Mouse (Mus musculus) kidney, postnatal 4 days (tissue): ENCODE results near the gene Epb41l4b.

ENCODE experiments used
- DNase-seq, 2 experiments: peaks; one replicate each; pipeline ENCODE4 v3.0.0; 2021; ENCODE audit warnings: mixed read lengths in 2 of 2

Epb41l4b gene

DNA sequence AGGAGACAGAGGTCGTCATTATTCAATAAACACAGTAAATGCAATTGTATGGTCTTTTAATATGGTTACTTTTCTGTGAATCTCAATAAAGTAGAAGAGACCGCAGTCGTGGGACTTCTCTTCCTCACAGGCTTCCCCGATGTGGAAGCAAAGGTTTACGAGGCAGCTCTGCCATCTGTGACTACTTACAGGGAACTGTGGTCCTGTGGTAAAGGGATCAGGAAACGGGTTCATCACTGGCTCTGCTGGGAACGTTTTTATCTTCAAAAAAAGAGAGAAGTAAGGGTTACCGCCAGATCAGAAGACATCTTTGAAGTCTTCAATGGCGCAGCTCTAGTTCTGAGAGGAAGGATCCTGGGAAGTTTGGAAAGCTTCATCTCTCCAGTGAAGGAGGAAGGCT is 135.5 kb downstream of the Epb41l4b start:
- no peak for DNase-seq

GRCm38 (mm10) chr4:57005011-57005410 is 138.2 kb downstream of the Epb41l4b start:
- no peak for DNase-seq

- DNase-seq = no peak
These were observed 139.4 kb downstream of the Epb41l4b start for GRCm38 (mm10) chr4:57003886-57004285.

GRCm38 (mm10) chr4:57002751-57003150 is 140.5 kb downstream of the Epb41l4b start:
- DNase-seq = no peak

- no peak for DNase-seq
These were observed 141.8 kb downstream of the Epb41l4b start for GRCm38 (mm10) chr4:57001437-57001836.

- no peak for DNase-seq
These were observed 149.9 kb downstream of the Epb41l4b start for GRCm38 (mm10) chr4:56993331-56993730.

DNA sequence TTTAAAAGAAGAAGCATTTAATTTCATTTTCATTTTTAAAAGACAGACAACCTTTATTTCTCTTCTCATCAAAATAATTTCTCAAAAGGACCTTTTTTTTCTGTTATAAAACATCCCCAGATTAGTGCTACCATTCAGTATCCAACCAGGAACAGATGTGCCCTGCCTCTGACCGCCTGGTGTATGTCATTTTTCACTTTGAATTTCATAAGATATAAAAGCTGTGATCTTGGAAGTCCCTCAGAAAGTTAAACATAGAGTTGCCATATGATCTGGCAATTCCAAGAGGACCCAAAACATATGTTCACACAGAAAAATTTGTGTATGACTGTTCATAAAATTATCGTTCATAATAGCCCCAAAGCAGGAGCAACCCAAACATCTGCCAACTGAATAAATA is 151.3 kb downstream of the Epb41l4b start:
- DNase-seq = no peak

- DNase-seq = peak; percentile 21 to 25
These were observed 153.0 kb downstream of the Epb41l4b start, which contains the start of gene Frrs1l for GRCm38 (mm10) chr4:56990215-56990584. TSS of gene Frrs1l (minus strand) at chr4:56990391.

DNA sequence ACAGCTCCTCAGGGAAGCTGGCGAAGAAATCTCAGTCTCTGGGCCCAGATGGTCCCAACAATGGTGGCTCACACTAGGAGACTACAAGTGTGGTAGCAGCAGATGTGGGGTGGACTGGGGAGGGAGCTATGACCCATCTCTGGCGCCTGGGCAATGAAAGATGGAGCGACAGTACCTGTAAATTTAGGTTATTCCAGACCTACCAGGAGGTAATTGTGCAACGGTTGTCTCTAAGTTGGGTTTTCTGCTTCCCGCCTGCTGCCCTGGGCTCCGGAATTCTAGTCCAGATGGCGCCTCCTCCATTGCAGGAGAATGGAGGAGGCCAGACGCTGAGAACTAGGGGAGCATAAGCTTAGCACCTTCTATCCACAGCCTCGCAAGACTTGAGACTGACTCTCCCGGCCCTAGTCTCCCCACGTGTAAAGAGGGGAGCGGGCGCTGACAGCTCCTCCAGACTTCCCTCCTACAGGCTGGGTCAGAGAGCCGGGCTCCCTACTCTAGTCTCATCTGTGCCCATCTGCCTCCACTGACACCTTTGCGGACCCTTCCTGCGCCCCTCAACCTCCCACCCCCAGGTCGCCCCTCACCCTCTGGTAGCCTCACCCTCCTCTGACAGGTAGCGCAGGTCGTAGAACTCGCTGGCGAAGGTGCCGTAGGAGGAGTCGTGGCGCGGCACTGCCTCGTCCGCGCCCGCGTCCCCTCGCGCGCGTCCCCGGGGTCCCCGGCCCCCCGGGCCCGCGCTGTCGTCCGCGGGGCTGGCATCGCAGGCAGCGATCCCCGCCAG is 153.6 kb downstream of the Epb41l4b start:
- DNase-seq = no peak

DNA sequence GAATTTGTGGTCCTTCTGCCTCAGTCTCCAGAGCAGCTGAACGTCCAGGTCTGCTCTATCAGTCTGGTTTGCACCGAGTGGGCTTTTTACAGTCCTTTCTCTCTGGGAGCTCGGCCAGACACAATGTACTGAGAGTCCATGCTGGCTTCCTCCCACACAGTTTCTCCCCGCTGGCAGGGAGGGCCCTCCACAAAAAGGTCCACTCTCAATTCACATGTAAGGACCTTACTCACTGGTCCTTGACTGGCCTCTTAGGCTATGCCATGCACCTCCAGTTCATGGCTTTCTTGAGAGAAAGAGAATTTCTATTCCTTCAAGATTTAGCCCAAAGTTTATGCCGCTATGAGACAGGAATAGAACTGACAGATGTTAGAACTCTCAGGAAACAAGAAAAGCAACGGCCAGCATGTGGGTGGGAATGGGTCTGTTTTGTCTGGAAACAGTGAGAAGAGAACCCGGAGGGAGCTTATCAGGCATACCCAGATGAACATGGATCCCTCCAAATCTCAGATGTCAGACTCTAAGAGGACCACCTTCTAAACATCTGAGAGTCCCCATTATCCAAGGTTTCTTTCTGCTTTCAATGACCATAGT is 177.6 kb downstream of the Epb41l4b start:
- no peak for DNase-seq

GRCm38 (mm10) chr4:56963687-56964086 is 179.6 kb downstream of the Epb41l4b start:
- no peak for DNase-seq

DNA sequence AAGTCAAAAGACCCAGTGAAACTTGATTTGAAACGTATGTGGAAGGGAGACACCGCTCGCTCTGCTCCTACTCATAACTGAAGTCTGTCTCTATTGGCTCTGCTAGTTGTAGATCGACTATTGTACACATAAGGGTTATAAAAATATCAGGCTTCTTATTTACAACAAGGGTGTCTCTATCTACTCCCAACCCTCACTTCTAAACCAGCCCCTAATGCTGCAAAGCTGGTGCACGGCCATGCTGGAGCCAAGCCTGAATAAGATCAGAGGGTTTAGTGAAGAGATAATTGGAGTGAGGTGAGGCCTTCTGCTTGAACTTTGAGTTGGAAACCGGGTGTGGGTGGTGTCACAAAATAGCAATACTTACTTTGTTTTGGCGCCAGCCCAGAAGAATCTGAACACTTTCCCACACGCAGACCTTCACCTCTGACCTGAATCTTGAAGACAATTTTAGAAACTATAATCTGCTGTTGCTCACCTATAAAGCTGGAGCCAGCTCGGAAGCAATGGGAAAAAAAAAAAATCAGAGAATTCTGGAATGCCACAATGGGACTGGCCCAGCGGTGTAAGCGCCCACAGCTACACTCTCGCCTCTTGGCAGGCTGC is 181.8 kb downstream of the Epb41l4b start:
- no peak for DNase-seq

- no peak for DNase-seq
These were observed 185.7 kb downstream of the Epb41l4b start for GRCm38 (mm10) chr4:56957518-56957917.

GRCm38 (mm10) chr4:56953235-56953634 is 190.0 kb downstream of the Epb41l4b start:
- no peak for DNase-seq

- no peak for DNase-seq
These were observed 191.5 kb downstream of the Epb41l4b start for GRCm38 (mm10) chr4:56951701-56952100.

DNA sequence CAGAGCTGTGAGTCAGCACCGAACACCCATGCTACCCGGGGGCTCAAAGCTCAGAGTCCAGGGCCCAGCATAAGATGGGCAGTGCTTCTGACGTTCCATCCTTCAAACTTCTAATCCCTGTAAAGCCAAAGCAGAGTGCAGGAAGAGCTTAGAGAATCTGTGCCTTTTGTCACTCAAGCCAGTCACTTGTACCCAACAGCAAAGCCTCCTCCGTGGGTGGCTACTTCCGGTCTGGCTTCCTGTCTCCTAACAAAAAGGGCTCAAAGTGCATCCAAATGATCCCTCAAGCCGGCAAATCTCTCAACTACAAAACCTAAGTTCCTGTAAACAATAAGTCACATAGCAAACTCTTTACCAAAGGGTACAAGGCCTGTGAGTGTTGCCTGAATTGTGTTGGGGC is 193.7 kb downstream of the Epb41l4b start:
- DNase-seq = no peak

DNA sequence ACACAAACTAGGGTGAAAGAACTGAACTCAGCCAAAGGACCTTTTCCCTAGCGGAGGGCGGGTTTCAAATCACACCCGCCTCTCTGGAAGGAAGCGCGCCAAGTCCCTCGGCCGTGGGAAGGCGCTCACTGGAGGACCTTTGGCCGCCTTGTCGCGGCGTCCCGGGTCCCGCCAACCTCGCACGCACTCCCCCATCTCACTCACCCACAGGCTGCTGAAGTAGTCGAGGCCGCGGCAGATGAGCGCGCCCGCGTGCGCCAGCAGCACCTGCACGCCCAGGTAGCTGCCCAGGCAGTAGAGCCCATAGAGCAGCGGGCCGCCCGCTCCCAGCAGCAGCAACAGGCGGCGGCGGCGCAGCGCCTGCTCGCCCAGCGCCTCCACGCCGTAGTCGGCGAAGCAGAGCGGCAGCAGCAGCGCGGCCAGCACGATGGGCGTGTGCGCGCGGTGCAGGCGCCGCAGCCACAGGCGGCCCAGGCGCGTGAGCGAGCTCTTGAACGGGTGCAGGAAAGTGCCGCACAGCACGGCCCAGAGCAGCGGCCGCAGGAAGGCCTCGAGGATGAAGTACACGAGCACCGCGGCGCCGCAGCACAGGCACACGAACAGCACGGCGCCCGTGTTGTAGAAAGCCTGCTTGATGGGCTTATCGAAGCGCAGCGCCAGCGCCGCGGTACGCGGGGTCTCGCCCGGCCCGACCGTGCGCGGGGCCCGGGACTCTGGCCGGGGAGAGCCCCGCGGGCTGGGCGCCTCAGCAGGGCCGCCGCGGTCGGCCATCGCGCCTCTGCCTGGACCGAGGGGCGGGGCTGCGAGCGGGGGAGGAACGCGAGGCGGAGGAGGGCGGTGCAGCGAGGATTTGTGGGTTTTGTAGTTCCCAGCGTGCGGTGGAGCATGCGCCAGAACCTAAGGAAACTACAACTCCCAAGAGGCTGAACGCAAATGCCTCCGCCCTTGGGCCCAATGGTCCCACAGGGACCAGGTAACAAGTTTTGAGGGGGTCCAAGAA is 196.3 kb downstream of the Epb41l4b start, which contains the start of gene Tmem245:
Tmem245 (minus strand) TSS at position 797 of the 1,000 bp plus-strand sequence.
- DNase-seq = peak; percentile 95 to 97

GRCm38 (mm10) chr4:56946180-56946579 is 197.1 kb downstream of the Epb41l4b start:
- no peak for DNase-seq

DNA sequence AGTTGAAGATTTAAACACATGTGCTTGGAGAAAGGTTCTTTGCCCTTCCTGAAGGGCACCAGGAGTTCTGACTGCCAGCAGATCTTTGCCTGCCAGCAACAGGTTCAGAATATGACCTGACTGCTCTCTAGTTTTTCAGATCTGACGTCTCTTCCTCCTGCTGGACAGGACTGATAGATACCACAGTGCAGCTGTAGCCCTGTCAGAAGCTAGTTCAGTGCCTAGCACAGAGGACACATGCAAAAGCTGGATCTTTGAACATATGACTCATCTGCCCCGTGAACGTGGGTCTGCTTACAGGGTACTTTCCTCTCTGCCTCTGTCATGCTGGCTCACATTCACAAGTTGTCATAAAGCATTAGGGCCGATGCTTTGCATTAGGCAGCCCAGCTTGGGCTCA is 199.0 kb downstream of the Epb41l4b start:
- no peak for DNase-seq

DNA sequence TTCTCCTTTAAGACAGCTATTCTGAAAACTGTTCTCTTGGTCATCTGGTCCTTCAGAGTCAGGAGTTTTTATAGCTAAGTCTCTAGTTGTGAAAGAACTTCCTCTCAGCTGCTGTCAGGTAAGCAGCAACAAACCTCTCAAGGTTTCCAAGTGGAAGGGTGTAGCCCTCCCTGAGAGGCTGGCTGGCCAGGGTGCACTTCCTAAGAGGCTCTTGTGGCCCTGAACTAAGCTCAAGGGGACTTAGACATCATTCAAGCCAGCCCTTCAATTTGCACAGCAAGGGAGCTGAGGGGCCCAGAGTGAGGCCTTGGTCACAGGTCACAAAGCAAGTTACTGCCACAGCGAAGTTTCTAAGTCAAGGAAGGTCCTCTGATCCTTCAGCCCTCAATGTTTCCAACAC is 200.0 kb downstream of the Epb41l4b start:
- no peak for DNase-seq

DNA sequence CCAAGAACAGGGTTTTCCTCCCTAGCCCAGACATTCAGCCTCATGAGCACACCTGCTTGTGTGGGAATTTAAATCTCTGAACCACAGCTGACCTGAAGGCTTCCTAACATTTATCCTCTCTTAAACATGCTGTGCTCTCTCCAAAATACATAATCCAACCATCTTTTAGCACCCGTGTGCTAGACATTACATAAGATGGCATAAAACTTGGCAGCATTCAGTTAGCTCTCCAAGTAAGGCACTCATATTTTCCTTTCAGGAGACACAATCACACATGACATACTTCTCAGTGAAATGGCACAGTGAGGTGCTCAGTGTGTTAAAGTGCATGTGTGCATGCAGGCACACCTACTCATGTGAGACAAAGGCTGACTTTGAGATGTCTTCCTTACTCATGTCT is 200.7 kb downstream of the Epb41l4b start:
- no peak for DNase-seq
